Mouse (Mus musculus): ENCODE results near the gene Fut7. TPM values are rescaled to one million over a fixed set of nuclear protein-coding genes. Genes with fewer than 3 reads are reported as not detected.

The Fut7 gene
- polyA plus RNA-seq (2017; shearing (Covaris generic)): 10 to 100 TPM; 13.1 to 35.9 TPM

GRCm38 (mm10) chr2:25422587-25423410, at the start of gene Fut7:
Gene Fut7 (plus strand): TSS chr2:25423267.

GRCm38 (mm10) chr2:25395721-25396596, 27.1 kb upstream of the Fut7 start, which contains the start of gene Entpd2:
Gene Entpd2 (plus strand): TSS chr2:25395874.

GRCm38 (mm10) chr2:25399051-25399450, 24.0 kb upstream of the Fut7 start, which contains the start of gene Npdc1:
Gene Npdc1 (plus strand): TSS chr2:25399351.

GRCm38 (mm10) chr2:25428442-25429236, 5.6 kb downstream of the Fut7 start, which contains the start of gene Abca2:
Gene Abca2 (plus strand): TSS chr2:25428703.

GRCm38 (mm10) chr2:25456205-25456953, 33.3 kb downstream of the Fut7 start, which contains the start of gene Clic3:
Gene Clic3 (plus strand): TSS chr2:25456838.

GRCm38 (mm10) chr2:25460551-25461309, 37.7 kb downstream of the Fut7 start, which contains the start of gene Paxx:
Gene Paxx (minus strand): TSS chr2:25461094.

GRCm38 (mm10) chr2:25469969-25470368, 46.9 kb downstream of the Fut7 start, which contains the start of gene Ptgds:
Gene Ptgds (minus strand): TSS chr2:25470046.

Other genes with a start within 250 kb of the Fut7 start
- 1 to 10 TPM; 3.6 to 4.7 TPM for gene Nrarp, start 242.5 kb upstream of the Fut7 start, polyA plus RNA-seq (2017; shearing (Covaris generic))
- gene Tor4a, start 226.4 kb upstream of the Fut7 start, polyA plus RNA-seq (2017; shearing (Covaris generic)): 100 to 1,000 TPM in 1 of 2 experiments, 10 to 100 TPM in 1; 82.2 to 121 TPM
- gene Nelfb, start 211.8 kb upstream of the Fut7 start, polyA plus RNA-seq (2017; shearing (Covaris generic)): 100 to 1,000 TPM; 104 to 121 TPM
- gene Stpg3, start 208.6 kb upstream of the Fut7 start, polyA plus RNA-seq (2017; shearing (Covaris generic)): not detected
- under 1 TPM in 1 of 2 experiments, not detected in 1; 0.44 TPM for gene Fam166a, start 204.5 kb upstream of the Fut7 start, polyA plus RNA-seq (2017; shearing (Covaris generic))
- gene Tubb4b, start 198.6 kb upstream of the Fut7 start, polyA plus RNA-seq (2017; shearing (Covaris generic)): 100 to 1,000 TPM; 153 to 167 TPM
- gene Slc34a3, start 188.9 kb upstream of the Fut7 start, polyA plus RNA-seq (2017; shearing (Covaris generic)): under 1 TPM in 1 of 2 experiments, not detected in 1; 0.07 TPM
- under 1 TPM in 1 of 2 experiments, not detected in 1; 0.14 TPM for gene Rnf224, start 186.5 kb upstream of the Fut7 start, polyA plus RNA-seq (2017; shearing (Covaris generic))
- gene Rnf208, start 181.0 kb upstream of the Fut7 start, polyA plus RNA-seq (2017; shearing (Covaris generic)): 1 to 10 TPM; 1.2 to 4.3 TPM
- gene Cysrt1, start 180.8 kb upstream of the Fut7 start, polyA plus RNA-seq (2017; shearing (Covaris generic)): not detected
- gene AL732309.1, start 176.4 kb upstream of the Fut7 start, polyA plus RNA-seq (2017; shearing (Covaris generic)): 1 to 10 TPM; 2.1 to 9.4 TPM
- gene Tmem203, start 167.8 kb upstream of the Fut7 start, polyA plus RNA-seq (2017; shearing (Covaris generic)): 10 to 100 TPM; 31.0 to 41.1 TPM
- 10 to 100 TPM; 10.9 to 12.4 TPM for gene Tprn, start 160.6 kb upstream of the Fut7 start, polyA plus RNA-seq (2017; shearing (Covaris generic))
- gene Ssna1, start 150.8 kb upstream of the Fut7 start, polyA plus RNA-seq (2017; shearing (Covaris generic)): 100 to 1,000 TPM; 140 TPM
- 10 to 100 TPM; 78.1 to 84.1 TPM for gene Anapc2, start 150.8 kb upstream of the Fut7 start, polyA plus RNA-seq (2017; shearing (Covaris generic))
- gene Tmem210, start 135.1 kb upstream of the Fut7 start, polyA plus RNA-seq (2017; shearing (Covaris generic)): not detected
- gene Lrrc26, start 133.4 kb upstream of the Fut7 start, polyA plus RNA-seq (2017; shearing (Covaris generic)): not detected
- under 1 TPM; 0.10 to 0.39 TPM for gene Grin1, start 104.1 kb upstream of the Fut7 start, polyA plus RNA-seq (2017; shearing (Covaris generic))
- 10 to 100 TPM; 17.2 to 17.6 TPM for gene Man1b1, start 90.9 kb upstream of the Fut7 start, polyA plus RNA-seq (2017; shearing (Covaris generic))
- gene Dpp7, start 66.9 kb upstream of the Fut7 start, polyA plus RNA-seq (2017; shearing (Covaris generic)): 10 to 100 TPM; 13.0 to 16.1 TPM
- 10 to 100 TPM; 50.7 to 71.9 TPM for gene Uap1l1, start 57.6 kb upstream of the Fut7 start, polyA plus RNA-seq (2017; shearing (Covaris generic))
- gene Sapcd2, start 50.9 kb upstream of the Fut7 start, polyA plus RNA-seq (2017; shearing (Covaris generic)): 1 to 10 TPM; 4.3 to 6.6 TPM
- gene Entpd2, start 27.4 kb upstream of the Fut7 start, polyA plus RNA-seq (2017; shearing (Covaris generic)): under 1 TPM in 1 of 2 experiments, not detected in 1; 0.17 TPM
- gene Npdc1, start 23.9 kb upstream of the Fut7 start, polyA plus RNA-seq (2017; shearing (Covaris generic)): 1 to 10 TPM; 1.1 to 4.0 TPM
- 10 to 100 TPM; 20.5 to 67.6 TPM for gene Abca2, start 5.4 kb downstream of the Fut7 start, polyA plus RNA-seq (2017; shearing (Covaris generic))
- gene Clic3, start 33.6 kb downstream of the Fut7 start, polyA plus RNA-seq (2017; shearing (Covaris generic)): 1 to 10 TPM; 1.1 to 2.4 TPM
- gene Paxx, start 37.8 kb downstream of the Fut7 start, polyA plus RNA-seq (2017; shearing (Covaris generic)): 100 to 1,000 TPM in 1 of 2 experiments, 10 to 100 TPM in 1; 95.9 to 106 TPM
- gene Ptgds, start 46.8 kb downstream of the Fut7 start, polyA plus RNA-seq (2017; shearing (Covaris generic)): under 1 TPM in 1 of 2 experiments, not detected in 1; 0.63 TPM
- not detected for gene Lcn12, start 70.6 kb downstream of the Fut7 start, polyA plus RNA-seq (2017; shearing (Covaris generic))
- 10 to 100 TPM; 64.4 to 86.7 TPM for gene Fbxw5, start 77.5 kb downstream of the Fut7 start, polyA plus RNA-seq (2017; shearing (Covaris generic))
- 1 to 10 TPM; 5.9 to 6.1 TPM for gene C8g, start 78.5 kb downstream of the Fut7 start, polyA plus RNA-seq (2017; shearing (Covaris generic))
- gene Traf2, start 123.7 kb downstream of the Fut7 start, polyA plus RNA-seq (2017; shearing (Covaris generic)): 10 to 100 TPM; 52.5 to 80.6 TPM
- 100 to 1,000 TPM; 327 to 440 TPM for gene Edf1, start 134.6 kb downstream of the Fut7 start, polyA plus RNA-seq (2017; shearing (Covaris generic))
- 1 to 10 TPM; 1.2 to 1.8 TPM for gene Mamdc4, start 151.6 kb downstream of the Fut7 start, polyA plus RNA-seq (2017; shearing (Covaris generic))
- gene Phpt1, start 152.0 kb downstream of the Fut7 start, polyA plus RNA-seq (2017; shearing (Covaris generic)): 10 to 100 TPM; 51.3 to 89.9 TPM
- under 1 TPM; 0.58 to 0.69 TPM for gene Ajm1, start 158.5 kb downstream of the Fut7 start, polyA plus RNA-seq (2017; shearing (Covaris generic))
- 10 to 100 TPM; 30.8 to 31.8 TPM for gene Rabl6, start 185.3 kb downstream of the Fut7 start, polyA plus RNA-seq (2017; shearing (Covaris generic))
- not detected for gene Ccdc183, start 194.4 kb downstream of the Fut7 start, polyA plus RNA-seq (2017; shearing (Covaris generic))
- gene Tmem141, start 198.7 kb downstream of the Fut7 start, polyA plus RNA-seq (2017; shearing (Covaris generic)): 1 to 10 TPM; 1.2 to 4.9 TPM
- 1 to 10 TPM; 4.7 to 8.3 TPM for gene Fcna, start 204.8 kb downstream of the Fut7 start, polyA plus RNA-seq (2017; shearing (Covaris generic))
- gene Lcn8, start 229.9 kb downstream of the Fut7 start, polyA plus RNA-seq (2017; shearing (Covaris generic)): not detected
- not detected for gene Lcn5, start 234.7 kb downstream of the Fut7 start, polyA plus RNA-seq (2017; shearing (Covaris generic))